Mouse (Mus musculus) left cerebral cortex, postnatal 14 days (tissue): ENCODE measurements around the gene St3gal5. TPM values are rescaled to one million over a fixed set of nuclear protein-coding genes. Genes with fewer than 3 reads are reported as not detected.

Experiments
- DNase-seq, 2 experiments: peaks; one replicate each; pipeline ENCODE4 v3.0.0; 2021 to 2022; ENCODE audit warnings: low spot score in 2 of 2, mixed read lengths in 1 of 2
- intact Hi-C: fragments of 180-260 bp; cut with DNase I; formaldehyde crosslinking; loops from one replicate; pipeline ENCODE4 v1.15.1; 2025
- total RNA-seq, 2 experiments: library from RNA; stranded (reverse); gene quantifications; 2 replicates each; pipeline ENCODE4 v1.2.3; 2021

St3gal5 gene
- total RNA-seq, 2 experiments from 2014 or later: 136 to 139 TPM

GRCm38 (mm10) chr6:72185893-72186490 lies 88.6 kb downstream of the St3gal5 start:
- peak; percentile 69 to 89 for DNase-seq
- intact Hi-C loops: loop anchor here (1.0 to 10.0 kb wide), 4 partner anchors 51 to 221 kb away; no protein-coding TSS in a partner anchor

- no peak for DNase-seq
- intact Hi-C loops: loop anchor here (1.0 to 10.0 kb wide), 4 partner anchors 50 to 220 kb away; no protein-coding TSS in a partner anchor
Measured at GRCm38 (mm10) chr6:72186809-72187208, 89.4 kb downstream of the St3gal5 start.

DNA sequence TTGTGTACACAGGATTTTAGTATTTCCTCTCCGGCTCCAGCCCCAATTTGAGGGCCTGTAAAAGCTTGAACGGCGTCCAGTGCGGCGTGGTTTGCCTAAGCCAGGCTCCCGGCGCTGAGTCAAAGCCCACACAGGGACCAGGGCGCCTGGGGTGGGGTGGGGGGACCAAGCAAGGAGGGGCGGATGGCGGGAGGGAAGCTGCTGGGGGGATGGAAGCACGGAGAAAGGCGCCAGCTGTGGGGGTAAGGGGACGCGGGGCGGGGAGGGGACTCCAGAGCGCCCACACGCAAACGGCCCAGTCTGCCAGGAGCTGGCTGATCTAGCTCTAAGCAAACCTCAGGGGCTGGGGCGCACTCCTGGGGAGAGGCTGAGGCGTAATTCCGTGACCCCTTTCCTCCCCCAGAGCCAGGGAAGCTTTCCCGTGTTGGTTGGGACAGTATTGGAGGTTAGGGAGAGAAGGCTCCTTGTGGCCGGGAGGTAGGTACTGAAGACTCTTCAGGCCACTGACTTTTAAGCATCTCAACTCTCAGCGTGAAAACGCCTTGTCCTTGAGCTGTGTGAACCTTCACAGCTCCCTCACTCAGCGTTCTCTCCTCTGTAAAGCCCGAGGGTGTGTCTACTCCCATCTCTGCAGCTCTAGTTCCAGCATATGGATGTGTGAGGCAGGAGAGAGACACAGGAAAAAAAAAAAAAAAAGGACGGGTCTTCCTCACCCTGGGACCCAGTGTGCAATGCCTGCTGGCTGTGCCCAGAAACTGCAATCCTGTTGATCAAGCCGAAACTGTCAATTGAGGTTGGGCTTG lies 91.9 kb downstream of the St3gal5 start:
- DNase-seq: peak in 1 of 2 experiments; percentile 29
- intact Hi-C loops: loop anchor here (5.0 to 10.0 kb wide), 2 partner anchors 136 to 218 kb away; no protein-coding TSS in a partner anchor

- intact Hi-C loops: no loop called here
- no peak for DNase-seq
Measured at GRCm38 (mm10) chr6:72190120-72190519, 92.7 kb downstream of the St3gal5 start.

DNA sequence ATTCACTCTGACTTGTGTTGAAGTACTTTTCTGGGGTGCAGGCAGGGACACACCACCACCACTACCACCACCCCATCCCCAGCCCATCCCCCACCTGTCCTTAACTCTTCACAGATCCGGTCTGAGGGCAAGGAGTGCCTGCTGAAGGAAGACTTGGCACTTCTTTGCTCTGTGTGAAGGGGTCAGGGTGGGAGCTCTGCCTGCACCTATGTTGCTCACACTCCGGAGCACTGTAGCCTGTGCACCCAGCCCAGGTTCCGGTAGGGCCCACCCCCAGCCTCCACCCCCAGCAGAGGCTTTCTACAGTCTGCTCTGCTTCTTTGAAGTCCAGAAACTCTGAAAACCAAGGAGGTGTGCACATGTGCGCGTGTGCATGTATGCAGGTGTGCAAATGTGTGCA lies 93.2 kb downstream of the St3gal5 start:
- no peak for DNase-seq
- intact Hi-C loops: no loop called here

GRCm38 (mm10) chr6:72196660-72197059 lies 99.3 kb downstream of the St3gal5 start:
- DNase-seq: no peak
- intact Hi-C loops: no loop called here

GRCm38 (mm10) chr6:72197515-72197914 lies 100.1 kb downstream of the St3gal5 start:
- no peak for DNase-seq
- intact Hi-C loops: no loop called here

DNA sequence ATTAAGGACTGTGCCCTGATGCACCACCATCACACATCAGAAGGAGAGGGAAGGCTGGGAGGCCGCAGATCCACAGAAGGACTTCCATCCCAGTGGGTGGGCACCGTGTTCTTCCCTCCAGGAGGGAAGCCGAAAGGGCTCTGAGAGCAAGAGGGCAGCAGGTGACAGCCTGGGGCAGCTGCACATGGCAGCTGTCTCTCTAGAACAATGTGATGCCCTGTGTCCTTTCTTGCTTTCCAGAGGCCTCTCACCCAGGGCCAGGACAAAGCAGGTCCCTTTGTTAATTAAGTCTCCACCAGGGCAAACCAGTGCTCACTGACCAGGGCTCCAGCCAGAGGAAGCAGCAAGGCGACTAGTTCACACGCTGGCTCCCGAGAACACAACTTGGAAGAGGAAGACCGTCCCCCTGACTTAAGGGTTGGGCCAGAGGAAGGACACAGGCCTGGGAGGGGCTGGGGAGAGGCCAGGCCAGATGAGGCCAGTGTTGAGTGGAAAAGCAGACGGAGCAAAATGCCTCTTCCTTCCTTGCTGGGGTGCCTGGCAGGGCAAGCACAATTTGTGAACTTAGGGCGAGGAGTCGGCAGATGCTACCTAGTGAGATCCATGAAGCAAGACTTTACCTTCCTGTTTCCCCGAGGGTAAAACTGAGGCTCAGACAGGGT lies 103.3 kb downstream of the St3gal5 start:
- intact Hi-C loops: no loop called here

GRCm38 (mm10) chr6:72202732-72203131 lies 105.3 kb downstream of the St3gal5 start:
- intact Hi-C loops: no loop called here

More for the DNA sequence above, 103.3 kb downstream of the St3gal5 start:
- DNase-seq: no peak

DNA sequence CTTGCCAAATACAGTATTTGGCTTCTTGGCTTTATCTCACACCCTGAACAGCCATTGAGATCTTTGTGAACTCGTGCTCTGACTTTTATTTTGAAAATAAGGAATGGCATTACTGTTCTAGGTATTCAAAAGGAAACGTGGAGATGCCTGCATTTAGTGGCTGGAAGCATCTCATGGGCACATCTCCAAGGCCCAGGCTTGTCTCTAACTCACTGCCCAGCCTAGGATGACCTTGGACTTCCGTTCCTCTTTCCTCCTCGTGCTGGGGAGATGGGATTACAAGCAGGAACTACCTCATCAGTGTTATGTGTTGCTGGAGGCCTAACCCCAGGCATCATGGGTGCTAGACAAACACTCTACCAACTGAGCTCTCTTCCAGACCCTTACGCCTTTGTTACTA lies 105.9 kb downstream of the St3gal5 start:
- intact Hi-C loops: no loop called here
- no peak for DNase-seq

More at GRCm38 (mm10) chr6:72202732-72203131, 105.3 kb downstream of the St3gal5 start:
- DNase-seq: no peak

Other genes with a start within 250 kb of the St3gal5 start
- gene Ptcd3, start 188.8 kb upstream of the St3gal5 start, total RNA-seq: 10 to 100 TPM; 66.2 to 68.8 TPM
- 10 to 100 TPM; 28.5 to 32.3 TPM for gene Polr1a, start 188.5 kb upstream of the St3gal5 start, total RNA-seq
- gene Atoh8, start 138.0 kb downstream of the St3gal5 start, total RNA-seq: 1 to 10 TPM; 1.2 to 1.3 TPM
- gene Sftpb, start 207.0 kb downstream of the St3gal5 start, total RNA-seq: not detected
- 10 to 100 TPM; 34.3 to 34.9 TPM for gene Usp39, start 247.6 kb downstream of the St3gal5 start, total RNA-seq
- gene 0610030E20Rik, start 249.7 kb downstream of the St3gal5 start, total RNA-seq: 10 to 100 TPM; 13.2 to 15.4 TPM